Mouse (Mus musculus): Measurements from ENCODE around the gene Defa2. TPM values are rescaled to one million over a fixed set of nuclear protein-coding genes. Genes with fewer than 3 reads are reported as not detected.
"Not testable (repeated sequence)": the region's sequence is repeated elsewhere in the genome, so short reads cannot be mapped to it uniquely, and the experiment has no call there.

Defa2 gene
- not detected in 2 replicates for polyA plus RNA-seq (2015; fragmentation: Nextera tagmentation; extraction: Ambion mirVana)

- H3K27me3 ChIP-seq; H3K27ac ChIP-seq; H3K9ac ChIP-seq; H3K4me3 ChIP-seq; H3K4me2 ChIP-seq (replicated peaks); H3K9me3 ChIP-seq; ATAC-seq (ENCODE audit: low FRiP score, low read depth); H3K4me1 ChIP-seq; H3K36me3 ChIP-seq: not testable (repeated sequence)
- 57% methylated on average over 1 of the region's 2 CpGs for WGBS
Observed at GRCm38 (mm10) chr8:21378215-21378614, at the start of gene Defa2. TSS of gene Defa2 (plus strand) at chr8:21378515.

- not testable (repeated sequence) for H3K36me3 ChIP-seq; H3K4me1 ChIP-seq; H3K9me3 ChIP-seq; H3K4me3 ChIP-seq; H3K9ac ChIP-seq; H3K27ac ChIP-seq; H3K27me3 ChIP-seq; ATAC-seq (ENCODE audit: low FRiP score, low read depth); H3K4me2 ChIP-seq (replicated peaks)
- WGBS: no CpG with 5 or more reads among the region's 2 CpGs
Observed at GRCm38 (mm10) chr8:21391511-21391910, 13.2 kb downstream of the Defa2 start, which contains the start of gene Defa33. TSS of gene Defa33 (plus strand) at chr8:21391811.

- not testable (repeated sequence) for H3K4me2 ChIP-seq (replicated peaks)
Observed at GRCm38 (mm10) chr8:21427111-21427510, 48.8 kb downstream of the Defa2 start, which contains the start of gene Defa36. TSS of gene Defa36 (plus strand) at chr8:21427411.

More at GRCm38 (mm10) chr8:21427111-21427510, 48.8 kb downstream of the Defa2 start, which contains the start of gene Defa36:
- not testable (repeated sequence) for H3K9me3 ChIP-seq; H3K9ac ChIP-seq; ATAC-seq (ENCODE audit: low FRiP score, low read depth); H3K36me3 ChIP-seq; H3K27me3 ChIP-seq; H3K27ac ChIP-seq; H3K4me3 ChIP-seq; H3K4me1 ChIP-seq
- WGBS: no CpG with 5 or more reads among the region's 1 CpGs

Other genes starting within 250 kb of the Defa2 start
- gene Defa30, start 243.9 kb upstream of the Defa2 start, polyA plus RNA-seq (2015; fragmentation: Nextera tagmentation; extraction: Ambion mirVana): not detected in 2 replicates
- not detected in 2 replicates for gene Defa22, start 216.2 kb upstream of the Defa2 start, polyA plus RNA-seq (2015; fragmentation: Nextera tagmentation; extraction: Ambion mirVana)
- not detected in 2 replicates for gene Defa31, start 186.9 kb upstream of the Defa2 start, polyA plus RNA-seq (2015; fragmentation: Nextera tagmentation; extraction: Ambion mirVana)
- not detected in 2 replicates for gene Gm15293, start 177.0 kb upstream of the Defa2 start, polyA plus RNA-seq (2015; fragmentation: Nextera tagmentation; extraction: Ambion mirVana)
- not detected in 2 replicates for gene Gm15292, start 128.8 kb upstream of the Defa2 start, polyA plus RNA-seq (2015; fragmentation: Nextera tagmentation; extraction: Ambion mirVana)
- gene Defa27, start 63.0 kb upstream of the Defa2 start, polyA plus RNA-seq (2015; fragmentation: Nextera tagmentation; extraction: Ambion mirVana): not detected in 2 replicates
- not detected in 2 replicates for gene Defa29, start 51.5 kb upstream of the Defa2 start, polyA plus RNA-seq (2015; fragmentation: Nextera tagmentation; extraction: Ambion mirVana)
- gene Defa33, start 13.3 kb downstream of the Defa2 start, polyA plus RNA-seq (2015; fragmentation: Nextera tagmentation; extraction: Ambion mirVana): not detected in 2 replicates
- not detected in 2 replicates for gene Defa36, start 48.9 kb downstream of the Defa2 start, polyA plus RNA-seq (2015; fragmentation: Nextera tagmentation; extraction: Ambion mirVana)
- gene Gm7849, start 78.0 kb downstream of the Defa2 start, polyA plus RNA-seq (2015; fragmentation: Nextera tagmentation; extraction: Ambion mirVana): not detected in 2 replicates
- not detected in 2 replicates for gene Defa20, start 130.7 kb downstream of the Defa2 start, polyA plus RNA-seq (2015; fragmentation: Nextera tagmentation; extraction: Ambion mirVana)
- gene Defa32, start 150.5 kb downstream of the Defa2 start, polyA plus RNA-seq (2015; fragmentation: Nextera tagmentation; extraction: Ambion mirVana): not detected in 2 replicates
- gene Defa37, start 186.9 kb downstream of the Defa2 start, polyA plus RNA-seq (2015; fragmentation: Nextera tagmentation; extraction: Ambion mirVana): not detected in 2 replicates
- not detected in 2 replicates for gene Defa28, start 204.5 kb downstream of the Defa2 start, polyA plus RNA-seq (2015; fragmentation: Nextera tagmentation; extraction: Ambion mirVana)
- not detected in 2 replicates for gene Gm7861, start 216.0 kb downstream of the Defa2 start, polyA plus RNA-seq (2015; fragmentation: Nextera tagmentation; extraction: Ambion mirVana)
- gene Defa26, start 239.7 kb downstream of the Defa2 start, polyA plus RNA-seq (2015; fragmentation: Nextera tagmentation; extraction: Ambion mirVana): not detected in 2 replicates